Mouse (Mus musculus) CH12.LX (cell line): ENCODE data around the gene Tm9sf2.
A peak's percentile ranks its signal among the peaks of the same experiment; 100 is the strongest.

Experiments
- MAFK ChIP-seq: IDR thresholded peaks from 2 replicates; pipeline ENCODE4 v1.6.1; 2011; ENCODE audit warnings: low read length, improper control_type of control experiment; ENCODE audit not compliant: insufficient replicate concordance
- NRF1 ChIP-seq: IDR thresholded peaks from 2 replicates; pipeline ENCODE4 v1.6.1; 2014; ENCODE audit warnings: low read depth, mild to moderate bottlenecking, inconsistent platforms, low read length, improper control_type of control experiment, moderate library complexity
- SIN3A ChIP-seq: IDR thresholded peaks from 2 replicates; pipeline ENCODE4 v1.6.1; 2012; ENCODE audit warnings: low read length, improper control_type of control experiment, inconsistent platforms

- TF ChIP-seq NRF1 (peak; percentile 45; the same call in 1 of the 2 replicates), MAFK (no peak), SIN3A (peak; percentile 98)
Measured at GRCm38 (mm10) chr14:122104881-122105280, 2.0 kb upstream of the Tm9sf2 start.
